Mouse (Mus musculus) stomach, embryonic 16.5 days (tissue): ENCODE measurements at regions not wholly inside any gene's neighbourhood (a gene's known extent, or its start where the extent isn't known, plus 50 kb on each side); places are given as distances from the start of the nearest gene placed in this dataset.

Experiments
- ATAC-seq: fragments of 200-750 bp; cut with Nextera tagmentation; 2 replicates; pipeline ENCODE4 v1.8.0; 2017; ENCODE audit warnings: moderate number of reproducible peaks, moderate TSS enrichment; ENCODE audit not compliant: insufficient read depth, low FRiP score
- H3K27ac ChIP-seq: fragments of 300-500 bp; sonication (generic); 2 replicates; pipeline ENCODE4 v1.5.1; 2014; ENCODE audit warnings: low read length
- H3K27me3 ChIP-seq: fragments of 300-500 bp; sonication (generic); 2 replicates; pipeline ENCODE4 v1.6.1; 2014; ENCODE audit warnings: low read length, control low read depth, mixed read lengths; ENCODE audit not compliant: control insufficient read depth, insufficient read depth
- H3K36me3 ChIP-seq: fragments of 300-500 bp; sonication (generic); 2 replicates; pipeline ENCODE4 v1.6.1; 2014; ENCODE audit warnings: low read length; ENCODE audit not compliant: control insufficient read depth, insufficient read depth
- H3K4me1 ChIP-seq: fragments of 300-500 bp; sonication (generic); 2 replicates; pipeline ENCODE4 v1.6.1; 2014; ENCODE audit warnings: low read length, control low read depth, mixed read lengths; ENCODE audit not compliant: control insufficient read depth, insufficient read depth
- H3K4me2 ChIP-seq: fragments of 300-500 bp; sonication (generic); 2 replicates; pipeline ENCODE4 v1.6.1; 2014; ENCODE audit warnings: low read depth, low read length, mixed read lengths
- H3K4me3 ChIP-seq: fragments of 300-500 bp; sonication (generic); replicated peaks from 2 replicates; pipeline ENCODE4 v1.5.1; 2014; ENCODE audit warnings: mild to moderate bottlenecking, low read length
- H3K9ac ChIP-seq: fragments of 300-500 bp; sonication (generic); 2 replicates; pipeline ENCODE4 v1.6.1; 2014; ENCODE audit warnings: low read length
- H3K9me3 ChIP-seq: fragments of 300-500 bp; sonication (generic); replicated peaks from 2 replicates; pipeline ENCODE4 v1.6.1; 2016; ENCODE audit warnings: low read length, control low read depth; ENCODE audit not compliant: control insufficient read depth
- WGBS: fragments of 180-500 bp; shearing (Covaris S2); extraction: QIAGEN DNeasy Blood & Tissue Kit; methylation state at CpG from one replicate; pipeline ENCODE4 v1.1.7; 2014; 5-methylcytosine and 5-hydroxymethylcytosine counted together

DNA sequence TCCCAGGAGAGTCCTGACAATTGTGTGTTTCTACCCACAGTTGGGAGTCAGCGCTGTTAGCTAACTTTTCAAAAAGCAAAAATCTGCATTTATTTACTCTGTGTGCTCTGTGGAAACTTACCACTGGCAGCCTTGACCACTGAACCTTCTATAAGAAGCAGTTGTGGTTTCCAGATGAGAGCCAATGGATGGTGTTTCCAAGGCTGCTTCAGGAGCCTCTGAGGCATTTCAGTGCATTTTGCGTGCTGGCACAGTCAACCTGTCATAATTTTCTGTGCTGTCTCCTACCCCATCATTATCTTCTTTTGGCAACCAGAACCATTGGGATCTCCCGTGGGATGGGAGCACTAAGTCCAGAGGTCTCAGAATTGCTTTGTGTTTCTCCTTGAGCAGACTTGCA lies 60.3 kb downstream of the 4930544G11Rik start:
- 85% methylated on average over 3 of the region's 3 CpGs for WGBS
- Histone ChIP-seq H3K9ac (no peak overlapping the region), H3K27ac (no peak overlapping the region), H3K4me3 (no peak overlapping the region), H3K4me1 (no peaks in the 10 kb centered on the region), H3K27me3 (no peaks in the 10 kb centered on the region), H3K9me3 (no peaks in the 10 kb centered on the region), H3K4me2 (no peak overlapping the region), H3K36me3 (no peaks in the 10 kb centered on the region)
- ATAC-seq: no peak

DNA sequence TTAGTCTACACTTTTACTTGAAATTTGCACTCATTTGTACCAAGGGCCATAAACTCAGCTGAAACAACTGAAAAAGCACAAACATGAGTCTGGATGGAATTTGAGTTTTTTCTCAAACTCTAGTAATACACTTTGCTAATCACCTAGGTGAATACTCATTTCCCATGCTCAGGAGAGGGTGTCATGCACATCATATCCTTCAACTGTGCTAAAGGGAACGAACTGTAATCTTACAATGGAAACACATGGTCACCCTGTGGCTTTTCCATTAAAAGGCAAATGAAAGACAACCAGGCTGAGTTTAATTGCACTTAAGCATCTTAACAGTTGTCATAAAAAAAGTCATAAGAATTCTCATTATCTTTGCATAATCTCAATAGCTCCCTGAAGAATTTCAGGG lies 71.1 kb downstream of the 4930544G11Rik start:
- Histone ChIP-seq H3K4me1 (no peaks in the 10 kb centered on the region), H3K4me2 (no peak overlapping the region), H3K36me3 (no peaks in the 10 kb centered on the region), H3K27me3 (no peaks in the 10 kb centered on the region), H3K9ac (no peak overlapping the region), H3K9me3 (no peaks in the 10 kb centered on the region), H3K27ac (no peak overlapping the region), H3K4me3 (no peak overlapping the region)
- ATAC-seq: no peak
- WGBS: 76% methylated on average over 1 of the region's 1 CpGs

DNA sequence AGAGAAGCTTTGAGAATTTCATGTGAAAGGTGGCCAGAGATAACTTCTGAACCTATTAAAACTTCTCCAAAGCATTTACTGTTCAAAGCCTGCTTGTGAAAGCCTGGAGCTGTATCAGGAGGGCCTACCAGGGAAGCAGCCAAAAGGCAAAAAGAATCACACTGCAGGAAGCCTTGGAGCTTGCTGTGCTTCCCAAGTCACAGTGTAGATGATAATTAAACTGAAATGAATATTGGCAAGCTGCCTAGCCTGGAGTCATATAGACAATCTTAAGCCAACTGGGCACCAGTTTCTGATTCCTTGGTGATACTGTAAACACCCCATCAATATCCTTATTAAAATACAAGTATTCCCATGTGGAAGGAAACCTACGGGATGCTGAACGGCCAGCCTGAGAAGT lies 84.4 kb downstream of the 4930544G11Rik start:
- Histone ChIP-seq H3K9me3 (no peaks in the 10 kb centered on the region), H3K27me3 (no peaks in the 10 kb centered on the region), H3K27ac (no peak overlapping the region), H3K4me2 (no peak overlapping the region), H3K4me1 (no peaks in the 10 kb centered on the region), H3K4me3 (no peak overlapping the region), H3K36me3 (no peaks in the 10 kb centered on the region), H3K9ac (no peak overlapping the region)
- 73% methylated on average over 2 of the region's 2 CpGs for WGBS
- ATAC-seq: no peak

DNA sequence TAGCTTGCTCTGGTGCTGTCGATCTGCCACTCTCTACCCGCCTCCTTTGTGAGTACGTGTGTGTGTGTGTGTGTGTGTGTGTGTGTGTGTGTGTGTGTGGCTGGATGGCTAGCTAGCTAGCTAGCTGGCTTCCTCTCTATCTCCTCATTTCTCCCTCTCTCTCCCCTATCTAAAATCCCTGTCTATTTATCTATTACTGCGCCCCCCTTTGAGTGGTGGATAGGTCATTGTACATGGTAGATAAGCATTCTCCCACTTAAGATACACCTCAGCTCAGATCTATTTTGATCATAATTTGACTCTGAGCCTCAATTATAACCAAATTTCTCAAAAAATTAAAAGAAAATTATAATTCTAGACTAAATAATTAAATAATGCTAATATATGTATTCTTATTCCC lies 99.4 kb downstream of the 4930544G11Rik start:
- Histone ChIP-seq H3K9ac (no peak overlapping the region), H3K27ac (no peak overlapping the region), H3K4me3 (no peak overlapping the region), H3K9me3 (no peaks in the 10 kb centered on the region), H3K36me3 (no peaks in the 10 kb centered on the region), H3K4me2 (no peak overlapping the region), H3K4me1 (no peaks in the 10 kb centered on the region), H3K27me3 (no peaks in the 10 kb centered on the region)
- 68% methylated on average over 4 of the region's 4 CpGs for WGBS
- no peak for ATAC-seq

DNA sequence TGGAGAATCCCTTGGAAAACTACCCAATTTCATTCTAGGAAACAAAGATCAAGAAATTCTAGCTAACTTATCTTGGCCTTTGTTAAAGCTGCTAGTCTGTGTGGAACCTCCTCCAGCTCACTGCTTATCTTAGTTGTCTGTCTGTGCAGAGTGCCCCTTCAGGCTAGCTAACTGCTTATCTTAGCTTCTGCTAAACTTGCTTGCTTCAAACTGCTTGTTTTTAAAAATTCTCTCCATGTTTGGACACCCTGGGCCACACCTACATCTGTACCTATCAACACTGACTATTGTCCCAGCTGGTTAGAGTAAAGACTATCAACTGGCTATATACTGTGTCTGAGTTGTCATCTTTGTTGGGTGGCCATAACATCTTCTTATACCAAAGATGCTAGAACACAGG lies 100.0 kb downstream of the 4930544G11Rik start:
- Histone ChIP-seq H3K4me3 (no peak overlapping the region), H3K36me3 (no peaks in the 10 kb centered on the region), H3K9me3 (no peaks in the 10 kb centered on the region), H3K4me1 (no peaks in the 10 kb centered on the region), H3K9ac (no peak overlapping the region), H3K4me2 (no peak overlapping the region), H3K27me3 (no peaks in the 10 kb centered on the region), H3K27ac (no peak overlapping the region)
- ATAC-seq: no peak

DNA sequence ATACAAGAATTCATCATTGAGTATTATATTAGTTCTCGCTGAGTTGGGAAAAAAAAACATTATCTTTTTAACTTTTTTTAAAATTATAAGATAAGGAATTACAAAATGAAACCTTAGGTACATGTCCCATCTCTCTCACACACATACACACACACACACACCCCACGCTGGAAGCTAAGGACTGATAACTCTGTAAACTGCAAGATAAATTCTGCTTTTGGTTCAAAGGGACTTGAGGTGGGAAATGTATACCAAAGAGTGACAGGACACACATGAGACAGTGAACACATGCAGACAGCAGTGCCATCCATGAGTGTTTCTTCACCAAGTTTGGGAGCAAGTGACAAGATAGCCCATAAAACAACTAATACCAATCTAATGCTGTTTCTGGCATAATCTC lies 100.8 kb downstream of the 4930544G11Rik start:
- WGBS: 73% methylated on average over 2 of the region's 2 CpGs

DNA sequence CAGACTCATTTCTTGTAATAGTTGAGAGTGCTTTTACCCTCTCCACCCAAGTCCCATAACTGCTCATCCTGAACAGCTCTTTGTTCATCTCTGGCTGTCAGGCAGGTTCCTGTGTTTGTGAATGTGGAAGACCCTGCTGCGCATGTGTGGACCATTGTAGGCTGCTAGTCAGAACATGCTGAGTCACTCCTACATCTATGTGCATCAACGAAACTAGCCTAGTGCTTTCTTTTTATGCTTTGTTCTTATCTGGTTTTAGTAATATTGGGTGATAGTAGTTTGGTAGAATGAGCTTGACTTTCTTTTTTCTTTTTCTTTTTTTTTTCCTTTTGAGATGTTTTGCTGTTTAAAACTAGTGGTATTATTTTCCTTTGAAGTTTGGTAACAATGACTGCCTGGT lies 116.5 kb downstream of the 4930544G11Rik start:
- Histone ChIP-seq H3K27ac (no peak overlapping the region), H3K4me1 (no peaks in the 10 kb centered on the region), H3K9me3 (no peaks in the 10 kb centered on the region), H3K36me3 (no peaks in the 10 kb centered on the region), H3K9ac (no peak overlapping the region), H3K27me3 (no peaks in the 10 kb centered on the region), H3K4me2 (no peak overlapping the region), H3K4me3 (no peak overlapping the region)
- no peak for ATAC-seq
- 69% methylated on average over 2 of the region's 2 CpGs for WGBS

More for the DNA sequence above, 100.8 kb downstream of the 4930544G11Rik start:
- no peaks in the 10 kb centered on the region for H3K36me3 ChIP-seq
- ATAC-seq: no peak
- H3K4me1 ChIP-seq: no peaks in the 10 kb centered on the region
- H3K9me3 ChIP-seq: no peaks in the 10 kb centered on the region
- H3K9ac ChIP-seq: no peak overlapping the region
- H3K4me2 ChIP-seq: no peak overlapping the region
- H3K4me3 ChIP-seq: no peak overlapping the region
- no peaks in the 10 kb centered on the region for H3K27me3 ChIP-seq
- H3K27ac ChIP-seq: no peak overlapping the region

DNA sequence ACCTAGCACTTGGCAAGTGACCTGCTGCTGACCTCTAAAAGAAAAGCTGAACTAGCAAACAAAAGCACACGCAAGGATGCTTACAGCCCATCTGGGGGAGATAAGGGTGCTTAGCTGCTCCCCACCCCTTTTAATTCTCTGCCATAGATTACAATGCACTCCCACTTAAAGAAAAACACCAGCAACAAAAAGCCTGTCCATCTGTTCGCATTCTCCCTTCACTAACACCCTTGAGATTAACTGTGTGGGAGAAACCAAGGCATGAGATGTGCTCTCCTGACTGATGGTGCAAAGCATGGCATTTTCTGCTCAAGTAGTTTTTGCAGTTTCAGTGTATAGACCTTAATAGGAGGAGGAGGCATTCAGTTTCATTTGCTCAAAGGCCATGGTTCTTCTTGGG lies 125.0 kb downstream of the 4930544G11Rik start:
- 41% methylated on average over 2 of the region's 2 CpGs for WGBS
- Histone ChIP-seq H3K4me1 (no peaks in the 10 kb centered on the region), H3K4me2 (no peak overlapping the region), H3K9ac (no peak overlapping the region), H3K9me3 (no peaks in the 10 kb centered on the region), H3K27ac (no peak overlapping the region), H3K36me3 (no peaks in the 10 kb centered on the region), H3K4me3 (no peak overlapping the region), H3K27me3 (no peaks in the 10 kb centered on the region)
- ATAC-seq: no peak

DNA sequence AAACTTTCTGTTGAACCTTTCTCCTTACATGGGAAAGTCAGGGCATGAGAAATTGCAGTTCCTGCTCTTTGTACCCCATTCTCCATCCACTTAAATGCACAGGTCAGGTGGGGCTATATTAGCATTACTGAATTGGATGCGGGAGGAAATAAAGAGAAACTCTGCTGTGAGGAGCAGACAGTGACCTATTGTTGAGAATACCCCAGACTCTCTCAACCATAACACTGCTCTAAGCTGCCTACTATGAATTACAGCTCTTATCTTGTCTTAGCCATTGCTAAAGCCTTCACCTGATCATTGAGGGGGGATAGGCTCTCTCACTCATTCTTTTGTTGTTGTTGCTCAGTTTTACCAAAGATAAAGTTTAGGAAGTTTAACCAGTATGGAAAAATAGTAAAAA lies 126.4 kb downstream of the 4930544G11Rik start:
- Histone ChIP-seq H3K27me3 (no peaks in the 10 kb centered on the region), H3K9ac (no peak overlapping the region), H3K4me1 (no peaks in the 10 kb centered on the region), H3K4me3 (no peak overlapping the region), H3K36me3 (no peaks in the 10 kb centered on the region), H3K9me3 (no peaks in the 10 kb centered on the region), H3K4me2 (no peak overlapping the region), H3K27ac (no peak overlapping the region)
- WGBS: 79% methylated on average over 1 of the region's 1 CpGs
- no peak for ATAC-seq

DNA sequence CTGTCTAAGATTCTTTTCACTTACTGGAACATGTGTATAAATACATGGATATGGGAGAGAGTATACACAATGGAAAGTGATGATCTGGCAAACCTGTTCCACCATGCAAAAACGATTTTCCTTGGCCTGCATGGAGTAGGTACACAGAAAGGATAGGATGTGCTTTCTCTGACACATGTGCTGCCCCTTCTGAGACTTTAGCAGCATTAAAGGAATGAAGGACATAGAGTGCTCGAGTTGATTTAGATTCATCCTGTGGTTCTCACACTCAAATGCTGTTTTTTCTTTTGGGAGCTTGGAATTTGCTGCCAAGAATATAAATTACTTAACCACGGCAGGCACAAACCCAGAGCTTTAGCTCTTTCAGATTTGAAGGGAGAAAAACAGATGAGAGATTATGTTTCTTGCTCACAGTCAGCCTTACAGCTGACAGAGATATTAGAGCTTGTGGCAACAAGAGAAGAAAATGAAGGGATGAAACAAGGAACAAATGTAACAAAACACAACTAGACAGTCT lies 149.2 kb downstream of the 4930544G11Rik start:
- 40% methylated on average over 3 of the region's 3 CpGs for WGBS
- Histone ChIP-seq H3K27me3 (no peaks in the 10 kb centered on the region), H3K36me3 (no peaks in the 10 kb centered on the region), H3K27ac (no peak overlapping the region), H3K9ac (no peak overlapping the region), H3K4me2 (no peak overlapping the region), H3K4me3 (no peak overlapping the region), H3K9me3 (no peaks in the 10 kb centered on the region), H3K4me1 (no peaks in the 10 kb centered on the region)
- ATAC-seq: no peak
